Mouse (Mus musculus) CD4-positive naive resting alpha-beta T cell, adult 57 days (primary cell): Measurements from ENCODE around the gene Map4k2. TPM values are rescaled to one million over a fixed set of nuclear protein-coding genes. Genes with fewer than 3 reads are reported as not detected.

Experiments
- total RNA-seq: library from RNA; stranded (reverse); gene quantifications from one replicate; pipeline ENCODE4 v1.2.4, GENCODE M21; 2023

The Map4k2 gene
- 557 TPM for total RNA-seq

GRCm38 (mm10) chr19:6340524-6341452, at the start of gene Map4k2:
Gene Map4k2 (plus strand): TSS chr19:6341135.

DNA sequence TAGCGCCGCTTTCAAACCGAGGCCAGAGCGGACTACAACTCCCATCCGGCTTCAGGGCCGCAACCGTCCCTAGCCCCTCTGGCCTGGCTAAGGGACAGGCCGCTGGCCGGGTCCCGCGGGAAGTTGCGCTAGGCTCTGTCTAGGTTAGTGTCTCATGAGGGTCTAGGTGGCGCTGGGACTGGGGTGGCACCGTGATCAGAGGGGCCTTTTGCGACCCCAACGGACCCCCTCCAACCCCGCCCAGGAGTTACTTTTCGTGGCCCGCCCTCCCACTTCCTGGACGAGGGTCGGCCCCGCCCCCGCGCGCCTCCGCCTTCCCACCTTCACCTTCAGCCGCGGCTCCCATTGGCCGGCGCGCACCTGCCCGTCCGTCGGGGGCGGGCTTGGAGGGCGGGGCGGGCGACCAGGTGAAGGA, 34.8 kb upstream of the Map4k2 start, which contains the start of gene Cdc42bpg:
Gene Cdc42bpg, plus strand, starts transcription at position 320 of the 415 bp plus-strand sequence.

GRCm38 (mm10) chr19:6334673-6335457, 6.1 kb upstream of the Map4k2 start, which contains the start of gene Men1:
Gene Men1 (plus strand): TSS chr19:6334979.

DNA sequence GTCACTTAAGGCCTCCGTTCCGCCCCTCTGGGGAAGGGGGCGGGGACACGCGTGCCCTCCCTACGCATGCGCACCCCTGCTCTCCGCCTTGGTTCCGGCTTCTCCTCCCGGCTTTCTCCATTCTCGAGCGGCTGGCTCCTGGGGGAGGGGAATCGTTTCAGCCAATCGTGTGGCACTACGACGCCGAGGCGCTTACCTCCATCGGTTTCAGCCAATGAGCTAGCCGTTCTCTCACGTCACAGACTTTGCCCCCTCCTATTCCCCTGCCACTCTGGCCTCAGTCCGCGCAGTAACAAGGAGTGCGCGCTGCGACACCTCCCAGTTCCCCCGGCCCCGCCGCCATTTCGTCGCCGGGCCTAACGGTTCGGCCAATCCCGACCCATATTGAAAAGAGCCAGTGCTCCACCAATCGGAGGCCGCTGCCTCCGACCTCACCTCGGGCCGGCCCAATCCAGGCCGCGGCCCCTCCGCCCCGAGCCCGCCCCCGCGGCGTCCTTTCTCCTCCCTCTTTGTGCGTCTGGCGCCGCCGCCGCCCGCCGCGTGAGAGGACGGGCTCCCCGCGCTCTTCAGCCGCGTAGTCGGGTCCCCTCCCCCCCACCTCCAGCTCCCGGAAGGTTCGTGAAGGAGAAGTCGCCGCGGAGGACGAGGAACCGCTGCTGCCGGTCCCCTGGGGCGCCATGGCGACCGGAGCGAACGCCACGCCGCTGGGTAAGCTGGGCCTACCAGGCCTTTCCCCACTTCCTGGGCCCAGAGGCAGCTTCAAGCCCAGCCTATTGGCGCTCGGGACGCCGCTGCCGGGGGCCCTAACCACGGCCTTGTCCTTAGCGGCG, 22.7 kb downstream of the Map4k2 start, which contains the start of gene Sf1:
Gene Sf1, plus strand, starts transcription at position 280 of the 830 bp plus-strand sequence.

DNA sequence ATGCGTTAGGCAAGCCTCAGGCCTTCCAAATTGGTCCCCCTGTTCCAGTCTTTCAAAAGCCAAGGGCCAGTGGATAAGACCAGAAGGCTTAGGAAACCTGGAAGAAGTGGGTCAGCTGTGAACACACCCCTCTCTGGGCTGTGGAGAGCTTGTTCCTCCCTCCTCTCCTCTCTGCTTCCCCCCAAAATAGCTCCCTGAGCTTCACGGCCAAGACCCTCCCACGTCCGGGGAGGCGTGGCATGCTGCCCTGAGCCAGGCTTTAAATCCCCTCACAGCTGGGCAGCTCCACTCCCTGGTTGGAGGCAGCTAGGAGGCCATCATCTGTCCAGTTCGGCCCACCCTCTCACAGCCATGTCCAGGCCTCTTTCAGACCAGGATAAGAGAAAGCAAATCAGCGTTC, 43.2 kb downstream of the Map4k2 start, which contains the start of gene Pygm:
Gene Pygm, plus strand, starts transcription at position 272 of the 400 bp plus-strand sequence.

DNA sequence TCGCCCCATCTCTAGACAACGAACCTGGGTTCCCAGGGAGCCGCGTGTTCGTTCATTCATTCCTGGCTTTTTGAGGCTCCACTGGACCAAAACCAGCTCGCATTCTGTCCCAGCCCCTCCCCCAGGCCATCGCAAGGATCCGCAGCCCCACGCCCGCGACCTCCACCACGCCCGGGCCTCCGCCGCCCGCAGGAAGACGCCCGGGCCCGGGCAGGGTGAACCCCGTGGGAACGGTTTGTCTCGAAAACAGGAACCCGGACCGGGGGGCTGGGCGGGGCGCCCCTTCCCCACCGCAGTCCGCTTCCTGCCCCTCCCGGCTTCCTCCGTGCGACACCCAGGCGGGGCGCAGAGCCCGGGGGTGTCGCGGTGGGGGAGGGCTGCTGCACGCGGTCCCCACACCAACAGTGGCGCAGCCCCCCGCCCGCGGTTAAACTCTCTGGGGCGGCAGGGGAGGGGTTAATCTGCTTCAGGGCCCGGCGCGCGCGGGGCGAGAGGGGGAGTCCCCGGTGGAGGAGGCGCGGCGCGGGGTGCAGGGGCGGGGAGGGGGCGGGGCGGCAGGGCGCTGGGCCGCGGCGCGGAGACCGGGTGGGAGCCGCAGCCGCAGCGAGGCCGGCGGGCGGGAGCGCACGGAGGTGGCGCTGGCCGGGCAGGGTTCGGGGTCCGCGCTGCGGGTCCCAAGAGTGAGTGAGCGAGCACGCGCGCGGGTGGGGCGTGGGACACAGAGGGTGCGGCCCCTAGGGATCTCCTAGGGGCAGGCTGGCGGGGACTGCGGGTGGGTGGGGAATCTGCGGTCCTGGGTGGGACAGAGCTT, 58.6 kb downstream of the Map4k2 start, which contains the start of gene Rasgrp2:
Gene Rasgrp2, plus strand, starts transcription at position 56 of the 811 bp plus-strand sequence.

Other genes with a start within 250 kb of the Map4k2 start
- gene AC131692.1, start 246.7 kb upstream of the Map4k2 start, total RNA-seq: not detected
- not detected for gene Naaladl1, start 235.4 kb upstream of the Map4k2 start, total RNA-seq
- 13.2 TPM for gene Sac3d1, start 222.5 kb upstream of the Map4k2 start, total RNA-seq
- gene Snx15, start 212.8 kb upstream of the Map4k2 start, total RNA-seq: 33.3 TPM
- not detected for gene Batf2, start 200.2 kb upstream of the Map4k2 start, total RNA-seq
- gene Arl2, start 199.6 kb upstream of the Map4k2 start, total RNA-seq: 26.4 TPM
- gene Majin, start 156.7 kb upstream of the Map4k2 start, total RNA-seq: not detected
- not detected for gene Gpha2, start 114.8 kb upstream of the Map4k2 start, total RNA-seq
- 26.0 TPM for gene Ppp2r5b, start 105.3 kb upstream of the Map4k2 start, total RNA-seq
- 188 TPM for gene Atg2a, start 99.5 kb upstream of the Map4k2 start, total RNA-seq
- gene Ehd1, start 64.4 kb upstream of the Map4k2 start, total RNA-seq: 24.4 TPM
- gene Cdc42bpg, start 34.7 kb upstream of the Map4k2 start, total RNA-seq: 8.2 TPM
- gene Men1, start 6.2 kb upstream of the Map4k2 start, total RNA-seq: 38.0 TPM
- gene Sf1, start 22.6 kb downstream of the Map4k2 start, total RNA-seq: 1,089 TPM
- gene Pygm, start 43.3 kb downstream of the Map4k2 start, total RNA-seq: 46.4 TPM
- gene Rasgrp2, start 58.2 kb downstream of the Map4k2 start, total RNA-seq: 934 TPM
- gene Nrxn2, start 77.6 kb downstream of the Map4k2 start, total RNA-seq: 0.38 TPM
- not detected for gene Slc22a12, start 201.9 kb downstream of the Map4k2 start, total RNA-seq